Comparison of ENCODE assay signal across 10 mouse cellular contexts in genomic region chr9:13497690-13498333, GRCm38 (mm10). TPM values are rescaled to one million over a fixed set of nuclear protein-coding genes. Genes with fewer than 3 reads are reported as not detected.
DNase-seq lines count a peak whose midpoint lies in the region; ATAC-seq lines count a peak whose summit lies in the region.
"Had no signal": no experiment of that assay in that cellular context is flagged by ENCODE, and none has a peak within 500 bp of the region (broad histone marks: within the 10 kb centered on the region; RNA-seq: fewer than 3 reads in every experiment).

No protein-coding gene starts in this region.

- peaks cover 3% of the 10 kb centered on the region; the same call in 1 of the 2 replicates for H3K9me3 ChIP-seq in midbrain, embryonic 11.5 days (ENCODE audit: control insufficient read depth, low read length)
- no peaks in the 10 kb centered on the region for H3K9me3 ChIP-seq in midbrain, embryonic 16.5 days (replicated peaks; ENCODE audit: control insufficient read depth, low read length, poor library complexity, severe bottlenecking)
- no peaks in the 10 kb centered on the region for H3K9me3 ChIP-seq in liver, embryonic 11.5 days (ENCODE audit: control insufficient read depth, low read length)

- no peaks in the 10 kb centered on the region for H3K4me1 ChIP-seq in midbrain, embryonic 11.5 days (ENCODE audit: control insufficient read depth, insufficient read depth, low read length)
- no peaks in the 10 kb centered on the region for H3K4me1 ChIP-seq in midbrain, embryonic 16.5 days (ENCODE audit: control insufficient read depth, insufficient read depth, low read length)
- H3K4me1 ChIP-seq in liver, embryonic 11.5 days (replicated peaks; ENCODE audit: control insufficient read depth, insufficient read depth, low read length) = no peaks in the 10 kb centered on the region

- ATAC-seq in midbrain, embryonic 11.5 days (ENCODE audit: low FRiP score) = 0 out of 2 replicates have a peak, but pooled peaks have one; percentile 38
- no peak for ATAC-seq in midbrain, embryonic 16.5 days
- ATAC-seq in liver, embryonic 11.5 days (replicated peaks; ENCODE audit: low FRiP score) = no peak

- H3K4me2 ChIP-seq in midbrain, embryonic 11.5 days = no peak overlapping the region
- no peak overlapping the region for H3K4me2 ChIP-seq in midbrain, embryonic 16.5 days (ENCODE audit: low read length)
- H3K4me2 ChIP-seq in liver, embryonic 11.5 days = no peak overlapping the region

- peak; percentile 82 for DNase-seq in midbrain, embryonic 11.5 days (ENCODE audit: low spot score, missing footprints)
- peak; percentile 19 to 45 for DNase-seq in heart, adult 18-20 months
- peak; percentile 72 to 82 for DNase-seq in kidney, postnatal 25 days
- DNase-seq in urinary bladder, postnatal 10 days (ENCODE audit: low spot score) = peak; percentile 20
- no peak for DNase-seq in liver, embryonic 11.5 days (ENCODE audit: low spot score)
- DNase-seq in right cerebral cortex, postnatal 10 days (ENCODE audit: low spot score in 2 of 2) = no peak
- no peak for DNase-seq in layer of hippocampus, adult 8-10 months (ENCODE audit: low spot score in 2 of 2)

- H3K27ac ChIP-seq in midbrain, embryonic 11.5 days (ENCODE audit: low read depth, low read length) = no peak overlapping the region
- H3K27ac ChIP-seq in midbrain, embryonic 16.5 days (ENCODE audit: low read length) = no peak overlapping the region
- no peak overlapping the region for H3K27ac ChIP-seq in liver, embryonic 11.5 days (ENCODE audit: low read depth, low read length)

- H3K4me3 ChIP-seq in midbrain, embryonic 11.5 days (ENCODE audit: low read depth, low read length) = no peak overlapping the region
- no peak overlapping the region for H3K4me3 ChIP-seq in midbrain, embryonic 16.5 days (ENCODE audit: low read depth, low read length)
- no peak overlapping the region for H3K4me3 ChIP-seq in liver, embryonic 11.5 days (ENCODE audit: low read depth, low read length)

- no peaks in the 10 kb centered on the region for H3K36me3 ChIP-seq in midbrain, embryonic 11.5 days (ENCODE audit: control insufficient read depth, insufficient read depth, low read length)
- H3K36me3 ChIP-seq in midbrain, embryonic 16.5 days (ENCODE audit: control insufficient read depth, insufficient read depth, low read length) = no peaks in the 10 kb centered on the region
- no peaks in the 10 kb centered on the region for H3K36me3 ChIP-seq in liver, embryonic 11.5 days (ENCODE audit: control insufficient read depth, insufficient read depth, low read length)

- no peaks in the 10 kb centered on the region for H3K27me3 ChIP-seq in midbrain, embryonic 11.5 days (ENCODE audit: control insufficient read depth, insufficient read depth, low read length)
- H3K27me3 ChIP-seq in midbrain, embryonic 16.5 days (ENCODE audit: control insufficient read depth, insufficient read depth, low read depth, low read length) = no peaks in the 10 kb centered on the region
- H3K27me3 ChIP-seq in liver, embryonic 11.5 days (replicated peaks; ENCODE audit: control insufficient read depth, insufficient read depth, low read length) = no peaks in the 10 kb centered on the region

- WGBS in midbrain, embryonic 11.5 days = 75% methylated on average over 7 of the region's 7 CpGs
- 70% methylated on average over 7 of the region's 7 CpGs for WGBS in midbrain, embryonic 16.5 days
- WGBS in liver, embryonic 11.5 days = 62% methylated on average over 7 of the region's 7 CpGs

- H3K9ac ChIP-seq in midbrain, embryonic 11.5 days (ENCODE audit: low read length) = no peak overlapping the region
- H3K9ac ChIP-seq in midbrain, embryonic 16.5 days (ENCODE audit: low read depth, low read length) = no peak overlapping the region
- no peak overlapping the region for H3K9ac ChIP-seq in liver, embryonic 11.5 days (ENCODE audit: low read depth, low read length)

RNA-seq across cellular contexts. Expression of gene Gm17571, which starts 51.3 kb away (rescaled TPM):
- polyA plus RNA-seq in midbrain, embryonic 11.5 days (2014; fragmentation: Nextera tagmentation; extraction: Ambion mirVana) = not detected in 2 replicates
- not detected in 2 replicates for polyA plus RNA-seq in midbrain, embryonic 16.5 days (2015; fragmentation: Nextera tagmentation; extraction: Ambion mirVana)
- not detected for total RNA-seq in heart, adult 18-20 months (2021)
- polyA plus RNA-seq in liver, embryonic 11.5 days (2014; fragmentation: Nextera tagmentation; extraction: Ambion mirVana) = not detected in 2 replicates
- total RNA-seq in layer of hippocampus, adult 8-10 months (2022) = not detected
- total RNA-seq: left cerebral cortex, postnatal 10 days had no signal
- polyA plus RNA-seq: testis, adult 2 months had no signal

Comparison
In these comparisons a context has a peak if more than half of its experiments do, and no peak if none do; other contexts are left out.
1. DNase-seq: peak in midbrain, embryonic 11.5 days (single experiment), heart, adult 18-20 months (2 of 2), kidney, postnatal 25 days (2 of 2) and urinary bladder, postnatal 10 days (single experiment); none in liver, embryonic 11.5 days (single experiment), right cerebral cortex, postnatal 10 days (0 of 2) and layer of hippocampus, adult 8-10 months (0 of 2).